In genomic region chr11:97631500-97631899, GRCm38 (mm10) we compare ENCODE assay signal across 18 mouse cellular contexts. TPM values are rescaled to one million over a fixed set of nuclear protein-coding genes. Genes with fewer than 3 reads are reported as not detected.
DNase-seq lines count a peak whose midpoint lies in the region; ATAC-seq lines count a peak whose summit lies in the region.
"Had no signal": no experiment of that assay in that cellular context is flagged by ENCODE, and none has a peak within 500 bp of the region (broad histone marks: within the 10 kb centered on the region; RNA-seq: fewer than 3 reads in every experiment).

No protein-coding gene starts in this region.

- peaks cover 58% of the 10 kb centered on the region for H3K27me3 ChIP-seq in forebrain, embryonic 10.5 days (ENCODE audit: poor library complexity, severe bottlenecking)
- peaks cover 55% of the 10 kb centered on the region for H3K27me3 ChIP-seq in forebrain, embryonic 12.5 days
- peaks cover 55% of the 10 kb centered on the region for H3K27me3 ChIP-seq in hindbrain, embryonic 10.5 days (ENCODE audit: insufficient read depth, poor library complexity, severe bottlenecking)

- H3K4me2 ChIP-seq in forebrain, embryonic 12.5 days, result no peak overlapping the region
- H3K4me2 ChIP-seq: forebrain, embryonic 15.5 days; intestine, embryonic 15.5 days; limb, embryonic 13.5 days; liver, embryonic 11.5 days; lung, embryonic 15.5 days; midbrain, embryonic 11.5 days had no signal

- H3K9ac ChIP-seq in forebrain, embryonic 12.5 days, result no peak overlapping the region
- H3K9ac ChIP-seq: forebrain, embryonic 15.5 days; intestine, embryonic 15.5 days; limb, embryonic 13.5 days; lung, embryonic 15.5 days had no signal

- 0 out of 2 replicates have a peak overlapping the region, but pooled peaks have one; percentile 1 for H3K4me3 ChIP-seq in forebrain, embryonic 10.5 days
- no peak overlapping the region for H3K4me3 ChIP-seq in forebrain, embryonic 12.5 days (replicated peaks)
- H3K4me3 ChIP-seq in hindbrain, embryonic 10.5 days, result no peak overlapping the region
- H3K4me3 ChIP-seq: forebrain, embryonic 15.5 days; intestine, embryonic 15.5 days; limb, embryonic 13.5 days; lung, embryonic 15.5 days had no signal

- no peaks in the 10 kb centered on the region for H3K9me3 ChIP-seq in forebrain, embryonic 10.5 days
- H3K9me3 ChIP-seq in forebrain, embryonic 12.5 days, result no peaks in the 10 kb centered on the region
- H3K9me3 ChIP-seq in hindbrain, embryonic 10.5 days, result no peaks in the 10 kb centered on the region
- H3K9me3 ChIP-seq: forebrain, embryonic 15.5 days; intestine, embryonic 15.5 days; limb, embryonic 13.5 days; lung, embryonic 15.5 days had no signal

- H3K27ac ChIP-seq in forebrain, embryonic 10.5 days, result no peak overlapping the region
- no peak overlapping the region for H3K27ac ChIP-seq in forebrain, embryonic 12.5 days
- no peak overlapping the region for H3K27ac ChIP-seq in hindbrain, embryonic 10.5 days
- H3K27ac ChIP-seq: forebrain, embryonic 15.5 days; hindbrain, postnatal 0 days; intestine, embryonic 15.5 days; limb, embryonic 13.5 days; lung, embryonic 15.5 days had no signal

- 16% methylated on average over 5 of the region's 5 CpGs for WGBS in forebrain, embryonic 10.5 days
- WGBS in forebrain, embryonic 12.5 days, result 16% methylated on average over 5 of the region's 5 CpGs
- 17% methylated on average over 5 of the region's 5 CpGs for WGBS in hindbrain, embryonic 10.5 days

- DNase-seq in forebrain, embryonic 10.5 days (ENCODE audit: extremely low spot score, low spot score), result no peak
- DNase-seq in left cerebral cortex, adult 18-20 months (ENCODE audit: low spot score in 2 of 2), result peak; percentile 37 to 55
- DNase-seq in left cerebral cortex, postnatal 4 days, result no peak
- peak; percentile 78 for DNase-seq in right cerebral cortex, adult 18-20 months
- DNase-seq in right cerebral cortex, postnatal 4 days, result no peak
- no peak for DNase-seq in hindbrain, embryonic 10.5 days (ENCODE audit: low spot score)
- no peak for DNase-seq in thymus, postnatal 10 days (ENCODE audit: low spot score in 2 of 2)

- intact Hi-C loops in left cerebral cortex, postnatal 4 days (cut with DNase I), result loop anchor here (5.0 kb wide), 1 partner anchor 56 kb away; the partner anchor contains the start of gene Cisd3

- no peaks in the 10 kb centered on the region for H3K36me3 ChIP-seq in forebrain, embryonic 10.5 days (replicated peaks)
- H3K36me3 ChIP-seq in forebrain, embryonic 12.5 days (replicated peaks), result no peaks in the 10 kb centered on the region
- no peaks in the 10 kb centered on the region for H3K36me3 ChIP-seq in hindbrain, embryonic 10.5 days
- H3K36me3 ChIP-seq: forebrain, embryonic 15.5 days; intestine, embryonic 15.5 days; limb, embryonic 13.5 days; lung, embryonic 15.5 days had no signal

- ATAC-seq in forebrain, embryonic 12.5 days (ENCODE audit: low FRiP score), result no peak

- H3K4me1 ChIP-seq in forebrain, embryonic 10.5 days, result peaks cover 56% of the 10 kb centered on the region
- H3K4me1 ChIP-seq in forebrain, embryonic 12.5 days, result peaks cover 35% of the 10 kb centered on the region
- peaks cover 48% of the 10 kb centered on the region for H3K4me1 ChIP-seq in hindbrain, embryonic 10.5 days (replicated peaks)

RNA-seq across cellular contexts. Expression of gene Epop, which starts 2.0 kb away (rescaled TPM):
- 11.4 and 11.6 TPM in 2 replicates for polyA plus RNA-seq in forebrain, embryonic 10.5 days (2016; fragmentation: Nextera tagmentation; extraction: Ambion mirVana)
- polyA plus RNA-seq in forebrain, embryonic 12.5 days (2016; fragmentation: Nextera tagmentation; extraction: Ambion mirVana), result 10.0 and 11.9 TPM in 2 replicates
- total RNA-seq in left cerebral cortex, adult 18-20 months (2021), result 100 to 1,000 TPM; 103 to 109 TPM
- total RNA-seq in left cerebral cortex, postnatal 4 days (2021), result 1 to 10 TPM; 5.6 to 6.3 TPM
- polyA plus RNA-seq in hindbrain, embryonic 10.5 days (2016; fragmentation: Nextera tagmentation; extraction: Ambion mirVana), result 13.4 and 14.3 TPM in 2 replicates

RNA-seq across cellular contexts. Expression of gene Mllt6, which starts 31.7 kb away (rescaled TPM):
- 1.5 and 2.5 TPM in 2 replicates for polyA plus RNA-seq in forebrain, embryonic 10.5 days (2016; fragmentation: Nextera tagmentation; extraction: Ambion mirVana)
- polyA plus RNA-seq in forebrain, embryonic 12.5 days (2016; fragmentation: Nextera tagmentation; extraction: Ambion mirVana), result 3.3 and 3.7 TPM in 2 replicates
- 100 to 1,000 TPM; 135 to 149 TPM for total RNA-seq in left cerebral cortex, adult 18-20 months (2021)
- 10 to 100 TPM; 60.2 to 67.1 TPM for total RNA-seq in left cerebral cortex, postnatal 4 days (2021)
- 2.1 and 2.2 TPM in 2 replicates for polyA plus RNA-seq in hindbrain, embryonic 10.5 days (2016; fragmentation: Nextera tagmentation; extraction: Ambion mirVana)

RNA-seq across cellular contexts. Expression of gene Cisd3, which starts 54.1 kb away (rescaled TPM):
- polyA plus RNA-seq in forebrain, embryonic 10.5 days (2016; fragmentation: Nextera tagmentation; extraction: Ambion mirVana), result 17.0 and 21.7 TPM in 2 replicates
- polyA plus RNA-seq in forebrain, embryonic 12.5 days (2016; fragmentation: Nextera tagmentation; extraction: Ambion mirVana), result 13.2 and 14.9 TPM in 2 replicates
- 10 to 100 TPM; 54.7 to 57.2 TPM for total RNA-seq in left cerebral cortex, adult 18-20 months (2021)
- total RNA-seq in left cerebral cortex, postnatal 4 days (2021), result 10 to 100 TPM; 25.8 to 28.5 TPM
- 18.3 and 24.0 TPM in 2 replicates for polyA plus RNA-seq in hindbrain, embryonic 10.5 days (2016; fragmentation: Nextera tagmentation; extraction: Ambion mirVana)

RNA-seq across cellular contexts. Expression of gene Srcin1, which starts 55.5 kb away (rescaled TPM):
- polyA plus RNA-seq in forebrain, embryonic 10.5 days (2016; fragmentation: Nextera tagmentation; extraction: Ambion mirVana), result 0.91 and 1.1 TPM in 2 replicates
- polyA plus RNA-seq in forebrain, embryonic 12.5 days (2016; fragmentation: Nextera tagmentation; extraction: Ambion mirVana), result 5.2 and 5.7 TPM in 2 replicates
- total RNA-seq in left cerebral cortex, adult 18-20 months (2021), result 100 to 1,000 TPM; 246 to 287 TPM
- 100 to 1,000 TPM; 163 to 177 TPM for total RNA-seq in left cerebral cortex, postnatal 4 days (2021)
- 0.76 and 1.8 TPM in 2 replicates for polyA plus RNA-seq in hindbrain, embryonic 10.5 days (2016; fragmentation: Nextera tagmentation; extraction: Ambion mirVana)
- total RNA-seq: granulocyte monocyte progenitor cell, adult 5-6 weeks; megakaryocyte progenitor cell, adult 5-6 weeks had no signal
- polyA plus RNA-seq: liver, embryonic 16.5 days had no signal

Comparison
In these comparisons a context has a peak if more than half of its experiments do, and no peak if none do; other contexts are left out.
1. DNase-seq: peak in left cerebral cortex, adult 18-20 months (2 of 2) and right cerebral cortex, adult 18-20 months (single experiment); none in forebrain, embryonic 10.5 days (single experiment), left cerebral cortex, postnatal 4 days (single experiment), right cerebral cortex, postnatal 4 days (single experiment), hindbrain, embryonic 10.5 days (single experiment) and thymus, postnatal 10 days (0 of 2).